Mouse (Mus musculus) inflammation-experienced regulatory T-cells, adult 6 months (primary cell): ENCODE results near the gene Tuft1. TPM values are rescaled to one million over a fixed set of nuclear protein-coding genes. Genes with fewer than 3 reads are reported as not detected.

Experiments
- ATAC-seq: one replicate; pipeline ENCODE4 v1.8.0; 2017
- polyA plus RNA-seq, 3 experiments: library from polyadenylated mRNA; unstranded; fragments of 100-300 nt; shearing (Covaris generic); gene quantifications; one replicate each; pipeline ENCODE4 v1.2.1; 2017

Gene Tuft1
- polyA plus RNA-seq, 3 experiments from 2014 or later = 1.8 to 3.9 (median 3.3) TPM

DNA sequence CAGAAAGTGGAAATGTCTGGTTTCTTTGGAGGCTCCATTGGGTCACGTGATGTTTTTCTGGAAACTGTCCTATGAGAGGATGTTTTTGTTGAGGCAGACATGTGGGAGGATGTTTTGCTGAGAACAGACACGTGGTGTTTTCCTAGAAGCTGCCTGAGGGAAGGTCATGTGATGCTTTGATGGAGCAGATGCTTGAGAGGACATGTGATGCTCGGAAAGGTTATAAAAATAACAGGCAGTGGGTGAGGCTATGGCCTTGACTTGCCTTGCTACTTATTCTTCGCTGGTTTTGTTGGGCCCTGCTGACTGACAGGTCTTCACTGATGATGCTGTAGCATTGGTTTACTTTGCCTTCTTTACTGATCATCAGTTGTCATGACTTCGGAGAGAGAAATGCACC is 67.6 kb downstream of the Tuft1 start:
- ATAC-seq = peak; percentile 60

DNA sequence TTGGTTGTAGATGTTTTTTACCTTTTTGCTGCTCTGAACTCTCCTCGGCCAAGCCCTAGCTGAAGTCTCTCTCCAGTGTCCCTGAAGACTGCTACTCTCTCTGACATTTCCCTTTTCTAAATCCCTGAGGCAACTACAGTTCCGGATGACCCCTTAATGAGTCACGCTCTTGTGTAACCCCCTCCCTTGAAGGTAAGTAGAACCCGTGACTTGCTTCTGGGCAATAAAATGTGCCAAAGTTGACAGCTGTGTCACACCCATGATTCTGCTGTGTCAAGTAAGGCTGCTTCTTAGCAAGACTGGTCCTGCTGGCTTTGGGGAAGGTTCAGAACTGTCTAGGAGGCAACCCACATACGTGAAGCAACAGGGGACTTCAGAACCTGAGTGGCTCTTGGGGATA is 70.7 kb downstream of the Tuft1 start:
- no peak for ATAC-seq

DNA sequence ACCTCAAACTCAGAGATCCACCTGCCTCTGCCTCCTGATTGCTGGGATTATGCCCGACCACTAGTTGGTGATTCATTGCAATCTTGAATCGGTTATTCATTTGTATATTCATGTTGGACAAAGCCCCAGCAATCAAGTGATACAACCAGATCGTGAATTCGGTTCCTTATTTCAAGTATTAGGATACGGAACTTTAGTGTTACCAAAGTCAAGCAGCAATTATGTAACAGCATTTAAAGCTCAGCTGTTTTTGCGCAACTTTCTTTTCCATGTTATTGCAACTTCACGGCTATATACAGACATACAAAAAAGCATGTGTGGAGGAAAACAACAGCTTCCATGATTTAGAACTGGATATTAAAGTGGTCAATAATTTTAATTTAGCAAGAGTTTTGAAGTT is 75.7 kb downstream of the Tuft1 start:
- ATAC-seq = no peak

DNA sequence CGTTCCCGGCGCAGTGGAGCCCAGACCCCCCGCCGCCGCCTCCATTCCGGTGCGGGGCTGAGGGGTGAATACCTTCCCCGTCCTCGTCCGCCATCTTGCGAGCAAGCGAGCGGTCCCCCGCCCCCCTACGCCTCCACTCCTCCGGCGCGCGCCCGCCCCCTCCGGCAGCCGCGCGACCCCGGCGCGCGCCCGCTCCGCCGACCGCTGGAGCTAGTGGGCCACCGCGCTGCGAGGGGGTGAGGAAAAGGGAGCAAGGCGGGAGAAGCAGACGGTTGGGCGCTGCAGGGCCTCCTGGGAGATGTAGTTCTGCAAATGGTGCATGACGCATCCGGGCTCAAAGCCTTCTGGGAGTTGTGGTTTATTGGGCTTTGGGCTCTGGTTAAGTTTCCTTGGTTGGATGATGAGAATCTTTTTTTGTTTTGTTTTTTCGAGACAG is 76.2 kb downstream of the Tuft1 start, which contains the start of gene Snx27:
TSS of gene Snx27 (minus strand) at position 261 of the 436 bp plus-strand sequence.
- ATAC-seq = peak; percentile 91

- ATAC-seq = peak; percentile 78
Measured at GRCm38 (mm10) chr3:94581793-94582455, 76.7 kb downstream of the Tuft1 start.

GRCm38 (mm10) chr3:94581138-94581780 is 77.4 kb downstream of the Tuft1 start:
- no peak for ATAC-seq

- no peak for ATAC-seq
Measured at GRCm38 (mm10) chr3:94574506-94574905, 84.2 kb downstream of the Tuft1 start.

- no peak for ATAC-seq
Measured at GRCm38 (mm10) chr3:94567242-94567641, 91.4 kb downstream of the Tuft1 start.

GRCm38 (mm10) chr3:94565557-94565956 is 93.1 kb downstream of the Tuft1 start:
- ATAC-seq = no peak

DNA sequence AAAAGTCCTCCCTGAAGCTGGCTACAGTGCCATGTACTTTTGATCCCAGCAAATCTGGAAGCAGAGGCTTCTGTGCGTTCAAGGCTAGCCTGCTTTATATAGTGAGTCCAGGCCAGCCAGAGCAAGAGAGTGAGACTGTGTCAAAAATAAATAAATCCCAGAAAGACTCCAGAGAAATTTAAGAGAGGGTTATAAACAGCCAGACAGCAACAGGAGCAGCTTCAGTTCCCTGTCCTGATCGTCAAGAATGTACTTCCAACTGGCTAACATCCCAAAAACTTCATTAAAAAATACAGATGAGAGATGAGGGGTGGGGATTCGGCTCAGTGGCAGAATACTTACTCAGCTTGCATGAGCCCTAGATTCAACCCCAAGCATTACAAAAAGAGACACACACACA is 93.5 kb downstream of the Tuft1 start:
- no peak for ATAC-seq

DNA sequence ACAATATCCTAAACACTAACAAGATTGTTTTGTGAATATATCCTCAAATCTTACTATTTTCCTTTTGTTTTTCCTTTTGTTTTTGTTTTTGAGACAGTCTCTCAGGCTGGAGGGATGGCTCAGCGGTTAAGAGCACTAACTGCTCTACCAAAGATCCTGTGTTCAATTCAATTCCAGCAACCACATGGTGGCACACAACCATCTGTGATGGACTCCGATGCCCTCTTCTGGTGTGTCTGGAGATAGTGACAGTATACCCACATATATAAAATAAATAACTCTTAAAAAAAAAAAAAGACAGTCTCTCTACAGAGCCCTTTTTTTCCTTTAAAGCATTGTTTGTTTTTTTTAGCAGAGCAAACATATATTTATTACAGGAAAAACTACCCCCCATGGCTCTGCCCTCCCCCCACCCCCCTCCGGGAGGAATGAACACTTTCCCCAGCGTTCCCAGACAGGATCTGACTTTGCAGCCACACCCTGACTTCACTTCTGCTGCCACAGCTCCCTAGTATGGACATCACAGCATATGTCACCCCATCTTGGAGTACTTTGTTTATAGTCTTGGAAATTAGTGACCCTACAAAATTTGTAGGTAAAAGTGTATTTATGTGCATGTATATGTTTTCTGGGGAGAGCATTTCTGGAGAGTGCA is 94.2 kb downstream of the Tuft1 start:
- no peak for ATAC-seq

- no peak for ATAC-seq
Measured at GRCm38 (mm10) chr3:94563163-94563562, 95.5 kb downstream of the Tuft1 start.

Other genes starting within 250 kb of the Tuft1 start
- gene Tdrkh, start 245.6 kb downstream of the Tuft1 start, polyA plus RNA-seq = 10 to 100 TPM in 1 of 3 experiments, 1 to 10 TPM in 2; 4.8 to 11.2 (median 7.8) TPM
- gene Mrpl9, start 215.6 kb downstream of the Tuft1 start, polyA plus RNA-seq = 10 to 100 TPM; 45.9 to 67.0 (median 66.8) TPM
- gene Oaz3, start 215.0 kb downstream of the Tuft1 start, polyA plus RNA-seq = 1 to 10 TPM in 2 of 3 experiments, under 1 TPM in 1; 0.75 to 1.2 (median 1.0) TPM
- gene Celf3, start 180.6 kb downstream of the Tuft1 start, polyA plus RNA-seq = 1 to 10 TPM in 1 of 3 experiments, under 1 TPM in 2; 0.73 to 1.5 (median 0.87) TPM
- not detected for gene Riiad1, start 178.5 kb downstream of the Tuft1 start, polyA plus RNA-seq
- gene Snx27, start 76.2 kb downstream of the Tuft1 start, polyA plus RNA-seq = 10 to 100 TPM; 12.2 to 17.5 (median 16.6) TPM
- gene Gm10972, start 15.8 kb downstream of the Tuft1 start, polyA plus RNA-seq = not detected
- gene Selenbp2, start 34.7 kb upstream of the Tuft1 start, polyA plus RNA-seq = not detected
- under 1 TPM in 1 of 3 experiments, not detected in 2; 0.11 TPM for gene Cgn, start 127.6 kb upstream of the Tuft1 start, polyA plus RNA-seq
- 10 to 100 TPM in 2 of 3 experiments, 1 to 10 TPM in 1; 9.4 to 20.5 (median 15.2) TPM for gene Pogz, start 178.7 kb upstream of the Tuft1 start, polyA plus RNA-seq
- gene Psmb4, start 228.1 kb upstream of the Tuft1 start, polyA plus RNA-seq = 100 to 1,000 TPM; 120 to 202 (median 164) TPM